Mouse (Mus musculus) kidney, adult 8-10 months (tissue): ENCODE measurements at regions not wholly inside any gene's neighbourhood (a gene's known extent, or its start where the extent isn't known, plus 50 kb on each side); places are given as distances from the start of the nearest gene placed in this dataset.

ENCODE experiments used
- DNase-seq, 2 experiments: peaks; one replicate each; pipeline ENCODE4 v3.0.0; 2022

DNA sequence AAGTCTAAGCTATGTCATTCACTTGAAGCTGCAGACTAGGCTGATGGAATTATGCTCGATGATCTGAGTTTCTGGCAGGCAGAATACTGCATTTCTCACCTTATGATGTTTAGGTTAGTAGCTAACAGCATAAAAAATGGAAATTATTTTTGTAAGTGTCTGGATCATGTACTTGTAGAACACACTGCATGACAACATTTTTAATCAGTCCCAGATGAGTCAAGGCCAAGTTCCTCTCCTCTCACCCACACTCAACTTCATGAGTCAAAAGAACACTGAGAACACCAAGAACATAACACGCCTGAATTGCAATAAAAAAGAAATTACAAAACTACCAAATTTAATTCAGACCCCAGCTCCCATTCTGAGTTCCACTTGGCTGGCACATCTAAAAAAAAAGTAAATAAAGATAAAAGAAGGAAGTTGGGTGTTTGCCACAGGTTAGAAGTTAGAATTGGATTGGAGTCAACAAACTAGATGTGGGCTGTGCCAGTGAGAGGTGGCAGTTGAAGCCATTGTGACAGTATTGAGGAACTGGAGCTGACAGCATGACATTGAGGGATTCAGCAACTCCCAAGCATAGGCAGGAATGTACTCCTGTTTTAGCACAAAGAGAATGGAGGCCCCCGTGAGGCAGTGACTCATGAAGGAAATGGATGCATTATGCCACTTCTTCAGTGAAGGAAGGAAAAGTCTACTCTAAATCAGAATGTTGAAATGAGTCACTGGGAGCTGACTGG is 222.8 kb upstream of the 4931408C20Rik start:
- DNase-seq, result no peak

DNA sequence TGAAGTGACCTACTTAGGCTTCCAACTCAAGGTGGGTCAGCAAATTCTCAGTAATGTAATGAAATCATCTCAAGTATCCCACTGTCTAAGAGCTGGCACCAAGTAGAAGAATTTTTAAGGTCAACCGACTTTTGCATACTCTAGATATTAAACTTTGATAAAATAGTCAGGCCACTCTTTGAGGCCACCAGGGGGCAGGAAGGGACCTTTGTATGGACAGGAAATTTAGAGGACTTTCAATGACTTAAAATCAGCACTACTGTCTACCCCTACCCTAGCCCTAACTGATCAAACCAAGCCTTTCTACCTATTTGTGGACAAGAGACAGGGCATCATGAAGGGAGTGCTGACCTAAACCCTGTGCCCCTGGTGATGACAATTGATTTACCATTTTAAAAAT is 215.0 kb upstream of the 4931408C20Rik start:
- no peak for DNase-seq

DNA sequence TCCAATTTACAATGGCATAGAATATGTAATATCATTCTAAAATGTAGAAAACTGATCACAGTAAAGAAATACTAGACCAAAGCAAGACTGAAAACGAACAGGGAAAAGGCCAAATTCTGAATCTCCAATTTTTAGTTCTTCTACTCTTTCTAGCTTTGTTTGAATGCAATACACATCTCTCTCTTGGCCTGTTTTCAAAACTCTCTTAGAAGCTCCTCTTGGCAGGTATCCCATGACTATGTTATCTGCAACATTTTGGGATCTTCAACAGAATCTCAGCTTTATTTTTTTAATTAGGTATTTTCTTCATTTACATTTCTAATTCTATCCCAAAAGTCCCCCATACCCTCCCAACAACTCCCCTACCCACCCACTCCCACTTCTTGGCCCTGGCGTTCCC is 170.2 kb upstream of the 4931408C20Rik start:
- DNase-seq, result no peak

DNA sequence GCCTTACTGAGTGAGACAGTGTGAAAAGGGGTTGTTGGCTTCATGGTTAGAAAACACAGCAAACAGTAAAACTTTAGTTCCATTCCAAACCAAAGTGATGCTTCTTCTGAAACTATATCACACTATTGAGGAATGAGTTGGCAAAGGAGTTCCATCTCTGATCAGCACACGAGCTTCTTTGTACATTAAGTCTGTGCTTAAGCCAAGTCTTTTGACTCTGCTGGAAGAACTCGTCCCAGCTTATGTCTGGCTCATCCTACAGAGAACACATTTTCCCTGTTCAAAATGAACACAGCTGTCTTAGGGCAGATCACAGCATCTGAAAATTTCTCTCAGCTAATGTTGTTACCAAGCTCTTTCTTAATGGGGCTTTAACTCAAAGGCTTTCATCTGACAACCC is 166.5 kb upstream of the 4931408C20Rik start:
- DNase-seq, result no peak

DNA sequence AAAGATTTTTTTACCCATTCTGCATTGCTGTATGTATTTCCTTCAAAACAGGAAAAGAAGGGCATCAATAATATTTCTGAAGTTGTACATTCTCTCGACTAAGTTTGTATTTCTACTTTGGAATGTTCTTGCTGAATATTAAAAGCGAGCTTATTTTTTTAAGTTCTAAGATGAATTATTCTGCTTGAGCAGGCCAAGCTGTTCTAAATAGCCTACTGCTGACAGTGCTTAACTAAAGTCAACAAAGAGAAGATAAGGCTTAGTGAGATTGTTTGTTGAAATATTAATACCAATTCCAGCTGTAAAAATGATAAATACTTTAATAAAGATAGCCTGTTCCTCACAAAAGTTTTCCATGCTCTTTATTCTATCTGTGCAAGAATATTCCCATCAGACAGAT is 122.0 kb upstream of the 4931408C20Rik start:
- DNase-seq, result peak in 1 of 2 experiments; percentile 2

DNA sequence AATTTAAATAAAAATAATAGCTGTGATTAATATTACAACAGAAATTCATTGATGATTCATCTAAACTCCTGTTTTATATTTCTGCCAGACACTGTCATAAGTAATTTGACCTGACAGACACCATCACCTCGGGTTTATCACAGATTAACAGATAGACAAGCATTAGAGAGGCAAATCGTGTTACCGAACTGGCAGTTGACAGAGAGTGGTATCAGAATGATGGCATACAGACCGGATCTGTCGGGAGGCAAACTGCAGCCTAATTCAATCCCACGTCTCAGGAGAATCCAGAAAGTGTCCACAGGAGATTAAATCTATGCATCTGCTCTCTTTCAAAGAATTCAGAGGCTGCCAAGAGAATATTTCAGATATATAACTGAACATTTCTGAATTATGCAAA is 77.8 kb upstream of the 4931408C20Rik start:
- DNase-seq, result no peak
